Mouse (Mus musculus) retina, postnatal 7 days (tissue): ENCODE data around the gene Glycam1.

Experiments used
- DNase-seq: peaks from one replicate; pipeline ENCODE4 v3.0.0-alpha.2; 2012; ENCODE audit warnings: low read depth, low spot score

The Glycam1 gene

DNA sequence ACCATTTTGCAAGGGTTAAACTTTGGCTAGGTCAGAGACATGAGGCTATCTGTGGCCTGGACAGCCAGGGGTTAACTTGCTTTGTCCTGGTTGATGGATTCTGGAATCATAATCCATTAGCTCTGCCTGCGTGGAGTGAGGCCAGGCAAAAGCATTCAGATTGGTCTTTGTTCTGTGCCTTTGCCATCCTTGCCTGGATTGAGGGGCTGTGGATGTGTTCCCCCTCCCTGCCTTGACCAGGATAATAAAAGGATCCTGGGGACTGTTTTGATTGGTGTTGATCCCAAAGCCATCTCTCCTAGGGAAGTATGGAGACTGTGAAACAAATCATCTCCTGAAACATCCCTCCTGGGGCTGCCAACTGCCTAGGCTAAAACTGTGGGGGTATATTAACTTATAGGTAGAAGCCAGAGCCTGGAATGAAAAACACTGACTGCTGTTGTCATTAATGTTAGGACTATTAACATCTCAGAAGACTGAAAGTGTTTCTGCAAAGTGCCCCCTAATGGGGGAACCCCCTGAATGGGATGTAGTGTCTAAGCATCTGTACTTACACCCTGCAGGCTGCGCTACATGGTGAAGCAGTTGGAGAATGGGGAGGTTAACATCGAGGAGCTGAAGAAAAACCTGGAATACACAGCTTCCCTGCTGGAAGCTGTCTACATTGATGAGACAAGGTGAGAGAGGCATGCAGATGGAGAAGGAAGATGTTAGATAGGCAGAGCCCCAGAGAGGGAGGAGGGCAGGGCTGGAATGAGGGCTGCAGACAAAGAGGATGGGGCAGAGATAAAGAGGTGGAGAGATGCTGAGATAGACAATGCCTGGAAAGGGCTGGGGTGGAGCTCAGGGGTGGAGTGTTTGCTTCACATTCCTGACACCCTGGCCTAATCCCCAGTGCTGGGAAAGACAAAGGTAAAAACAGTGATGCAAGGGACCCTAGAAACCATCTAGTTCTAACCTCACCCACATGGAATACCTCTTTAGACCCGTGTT lies 45.2 kb downstream of the Glycam1 start:
- DNase-seq, result no peak

DNA sequence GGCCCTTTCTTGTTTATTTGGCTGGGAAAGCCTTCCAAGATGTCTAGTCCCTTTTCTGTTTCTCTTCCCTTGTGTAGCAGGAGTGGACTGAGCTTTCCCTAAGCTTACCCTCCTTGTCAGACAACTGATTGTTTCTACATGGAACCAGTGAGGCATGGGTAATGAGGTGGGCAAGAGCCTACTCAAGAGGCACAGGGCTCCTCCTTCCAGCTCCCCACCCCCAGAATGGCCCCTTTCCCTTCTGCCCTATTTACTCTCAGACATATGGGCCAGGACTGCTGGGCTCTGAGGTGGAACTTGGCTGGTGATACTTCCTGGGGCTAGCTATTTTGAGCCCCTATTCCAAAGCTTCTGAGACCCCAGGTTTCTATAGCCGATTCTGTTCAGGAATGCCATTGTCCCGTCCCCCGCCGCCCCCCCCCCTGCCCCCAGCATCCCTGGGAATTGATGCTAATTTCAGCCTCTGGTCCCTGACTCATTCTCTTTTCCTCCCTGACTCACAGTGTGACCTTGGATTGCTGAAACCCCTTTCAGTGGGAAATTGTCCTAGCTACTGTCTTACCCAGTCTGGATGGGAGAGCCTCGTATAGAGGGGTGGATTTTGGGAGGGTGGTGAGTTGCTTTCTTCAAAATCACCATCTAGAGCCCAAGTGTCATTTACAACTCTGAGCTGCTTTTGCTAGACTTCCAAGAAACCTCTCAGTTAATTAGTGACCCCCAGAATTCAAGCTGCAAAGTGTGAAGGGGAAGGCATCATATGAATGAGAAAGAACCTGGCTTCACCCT lies 46.1 kb downstream of the Glycam1 start:
- DNase-seq, result no peak

DNA sequence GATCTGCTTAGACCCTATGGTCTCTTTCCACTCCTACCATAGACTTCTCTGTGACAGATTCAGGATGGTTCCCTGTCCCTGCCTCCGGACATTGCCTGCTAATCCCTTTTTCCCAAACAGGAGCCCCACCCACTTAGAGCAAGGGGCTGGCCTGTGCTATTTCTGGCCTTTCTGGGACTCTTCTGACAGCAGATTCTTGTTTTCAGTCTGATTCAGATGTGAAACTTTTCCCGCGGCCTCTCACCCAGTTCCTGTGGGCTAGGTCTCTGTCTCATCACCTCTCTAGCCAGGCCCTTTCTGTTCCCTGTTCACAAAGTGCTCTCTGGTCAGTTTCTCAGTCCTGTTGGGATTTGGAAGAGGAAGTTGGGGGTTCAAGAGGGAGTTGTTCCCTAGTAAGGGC lies 50.0 kb downstream of the Glycam1 start:
- DNase-seq, result no peak

DNA sequence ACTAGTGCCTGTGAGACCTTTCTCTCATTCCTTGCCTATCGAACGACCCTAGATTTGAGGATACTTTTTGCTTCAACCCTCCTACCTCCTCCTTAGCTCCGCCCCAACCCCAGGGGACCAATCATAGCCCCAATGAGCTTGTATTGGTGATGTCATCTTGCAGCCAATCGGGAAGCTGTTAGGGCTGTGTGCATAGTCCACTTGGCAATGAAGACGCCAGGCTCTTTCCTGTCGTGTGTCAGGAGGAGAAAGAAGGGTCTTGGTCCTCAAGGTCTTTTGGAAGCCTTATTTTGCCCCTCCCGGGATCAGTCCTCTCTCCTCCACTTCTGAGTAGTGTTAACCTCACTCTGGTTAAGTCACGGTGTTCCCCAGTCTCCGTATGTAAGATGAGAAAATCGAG lies 50.8 kb downstream of the Glycam1 start:
- DNase-seq, result no peak

DNA sequence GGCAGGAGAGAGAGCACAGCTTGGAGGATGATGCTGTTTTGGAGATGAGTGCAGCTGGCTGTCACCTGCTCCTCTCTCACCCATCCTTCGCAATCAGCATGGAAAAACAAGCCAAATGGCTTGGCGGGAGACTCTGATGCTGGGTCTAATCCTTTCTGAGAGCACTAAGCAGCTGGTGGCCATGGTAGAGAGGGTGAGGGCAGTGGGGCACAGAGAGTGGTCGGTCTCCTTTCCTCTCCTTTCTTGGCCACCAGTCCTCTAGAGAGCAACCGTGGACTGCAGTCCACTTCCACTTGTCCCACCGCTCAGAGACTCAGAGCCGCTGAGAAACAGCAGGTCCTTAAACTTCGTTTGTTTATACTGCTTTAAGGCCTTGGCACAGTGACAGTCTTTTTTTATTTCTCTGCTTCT lies 51.3 kb downstream of the Glycam1 start:
- no peak for DNase-seq
